Mouse (Mus musculus): ENCODE results near the gene Cbr2.
A peak's percentile ranks its signal among the peaks of the same experiment; 100 is the strongest.
"Not testable (repeated sequence)": the region's sequence is repeated elsewhere in the genome, so short reads cannot be mapped to it uniquely, and the experiment has no call there.

Cbr2 gene

GRCm38 (mm10) chr11:120731395-120731794 is 519 bp downstream of the Cbr2 start:
- DNase-seq (ENCODE audit: low read depth, low spot score): no peak

GRCm38 (mm10) chr11:120730331-120730870 is 1.5 kb downstream of the Cbr2 start:
- no peak for DNase-seq (ENCODE audit: low read depth, low spot score)

- DNase-seq (ENCODE audit: low read depth, low spot score): not testable (repeated sequence)
Measured at GRCm38 (mm10) chr11:120729432-120730050, 2.4 kb downstream of the Cbr2 start.

- no peak for DNase-seq (ENCODE audit: low read depth, low spot score)
Measured at GRCm38 (mm10) chr11:120728530-120729240, 3.2 kb downstream of the Cbr2 start.

GRCm38 (mm10) chr11:120727564-120727963 is 4.3 kb downstream of the Cbr2 start:
- no peak for DNase-seq (ENCODE audit: low read depth, low spot score)

GRCm38 (mm10) chr11:120727169-120727527 is 4.8 kb downstream of the Cbr2 start, which contains the start of gene Dcxr:
Dcxr (minus strand) TSS chr11:120727281.
- DNase-seq (ENCODE audit: low read depth, low spot score): peak; percentile 99

- peak; percentile 30 for DNase-seq (ENCODE audit: low read depth, low spot score)
Measured at GRCm38 (mm10) chr11:120726243-120727168, 5.4 kb downstream of the Cbr2 start.

GRCm38 (mm10) chr11:120723509-120723908 is 8.4 kb downstream of the Cbr2 start:
- DNase-seq (ENCODE audit: low read depth, low spot score): no peak

GRCm38 (mm10) chr11:120722761-120723382 is 9.0 kb downstream of the Cbr2 start:
- DNase-seq (ENCODE audit: low read depth, low spot score): no peak

- no peak for DNase-seq (ENCODE audit: low read depth, low spot score)
Measured at GRCm38 (mm10) chr11:120722067-120722630, 9.8 kb downstream of the Cbr2 start.

- no peak for DNase-seq (ENCODE audit: low read depth, low spot score)
Measured at GRCm38 (mm10) chr11:120721124-120722066, 10.5 kb downstream of the Cbr2 start, which contains the start of gene Rac3. Rac3 (plus strand) TSS chr11:120721470.

- DNase-seq (ENCODE audit: low read depth, low spot score): peak; percentile 50
Measured at GRCm38 (mm10) chr11:120720450-120720849, 11.5 kb downstream of the Cbr2 start.

GRCm38 (mm10) chr11:120719841-120720376 is 12.0 kb downstream of the Cbr2 start:
- DNase-seq (ENCODE audit: low read depth, low spot score): no peak

- no peak for DNase-seq (ENCODE audit: low read depth, low spot score)
Measured at GRCm38 (mm10) chr11:120719242-120719641, 12.7 kb downstream of the Cbr2 start.

GRCm38 (mm10) chr11:120715131-120715530 is 16.8 kb downstream of the Cbr2 start:
- DNase-seq (ENCODE audit: low read depth, low spot score): no peak

- DNase-seq (ENCODE audit: low read depth, low spot score): no peak
Measured at GRCm38 (mm10) chr11:120714546-120714945, 17.4 kb downstream of the Cbr2 start.

GRCm38 (mm10) chr11:120713580-120714518 is 18.1 kb downstream of the Cbr2 start, which contains the start of the genes Cenpx and Lrrc45:
Cenpx (minus strand) TSS chr11:120713738.
Lrrc45 (plus strand) TSS chr11:120713925.
- peak; percentile 100 for DNase-seq (ENCODE audit: low read depth, low spot score)

All from 3T3-L1 (cell line).